ENCODE assay signal across 7 mouse cellular contexts in genomic region chr4:101419151-101419910, GRCm38 (mm10). TPM values are rescaled to one million over a fixed set of nuclear protein-coding genes. Genes with fewer than 3 reads are reported as not detected.
DNase-seq lines count a peak whose midpoint lies in the region; ATAC-seq lines count a peak whose summit lies in the region.

TSS of gene Ak4 (plus strand) at chr4:101419277.

- DNase-seq in adrenal gland, adult 2 months = peak; percentile 80
- DNase-seq in cerebellum, postnatal 4 days (ENCODE audit: low spot score in 2 of 2) = peak; percentile 25 to 39
- peak; percentile 50 for DNase-seq in gastrocnemius, postnatal 25 days
- DNase-seq in induced T-regulatory cell, adult 2 months (ENCODE audit: low read depth) = peak; percentile 44
- DNase-seq in left cerebral cortex, postnatal 25 days (ENCODE audit: low spot score in 2 of 2) = peak; percentile 68 to 79
- DNase-seq in right cerebral cortex, postnatal 4 days = peak; percentile 41

- intact Hi-C loops in left cerebral cortex, postnatal 25 days (cut with DNase I) = no loop called here

- peak; percentile 56 for ATAC-seq in megakaryocyte-erythroid progenitor cell, adult 5-6 weeks (replicated peaks; ENCODE audit: low FRiP score, low TSS enrichment, poor library complexity, severe bottlenecking)

RNA-seq across cellular contexts. Expression of gene Ak4, which starts in this region (rescaled TPM):
- 1 to 10 TPM; 5.0 to 5.9 TPM for total RNA-seq in adrenal gland, adult 2 months (2021)
- polyA plus RNA-seq in adrenal gland, adult 2 months (2012; rRNA removed) = 3.9 and 6.2 TPM in 2 replicates
- 1 to 10 TPM; 1.6 to 2.7 TPM for total RNA-seq in gastrocnemius, postnatal 25 days (2021)
- total RNA-seq in left cerebral cortex, postnatal 25 days (2021) = 10 to 100 TPM; 31.4 to 50.2 TPM
- 0.07 TPM in 1 of 2 replicates, not detected in the other for total RNA-seq in megakaryocyte-erythroid progenitor cell, adult 5-6 weeks (2014; fragmentation: Nextera tagmentation)
- total RNA-seq in megakaryocyte-erythroid progenitor cell, adult 5-6 weeks (2017) = 0.61 and 1.9 TPM in 2 replicates

Comparison
In these comparisons a context has a peak if more than half of its experiments do, and no peak if none do; other contexts are left out.
1. Peak in every context shown above with its lines: DNase-seq and ATAC-seq.
2. RNA of gene Ak4 (total RNA-seq): 31.4 to 50.2 TPM in left cerebral cortex, postnatal 25 days; 5.0 to 5.9 TPM in adrenal gland, adult 2 months, 1.6 to 2.7 TPM in gastrocnemius, postnatal 25 days and 0.07 to 1.9 TPM in megakaryocyte-erythroid progenitor cell, adult 5-6 weeks; every median in the first group is over 4 times any median in the second.